ENCODE assay signal across 10 mouse cellular contexts in genomic region chr5:24018621-24019261, GRCm38 (mm10). TPM values are rescaled to one million over a fixed set of nuclear protein-coding genes. Genes with fewer than 3 reads are reported as not detected.
DNase-seq lines count a peak whose midpoint lies in the region; ATAC-seq lines count a peak whose summit lies in the region.
"Had no signal": no experiment of that assay in that cellular context is flagged by ENCODE, and none has a peak within 500 bp of the region (broad histone marks: within the 10 kb centered on the region; RNA-seq: fewer than 3 reads in every experiment).

No protein-coding gene starts in this region.

- peak; percentile 61 for ATAC-seq in forebrain, embryonic 11.5 days (replicated peaks; ENCODE audit: low FRiP score)
- peak; percentile 63 for ATAC-seq in forebrain, embryonic 16.5 days
- ATAC-seq in neural tube, embryonic 13.5 days (ENCODE audit: low read depth), result peak; percentile 72

- H3K27me3 ChIP-seq in forebrain, embryonic 11.5 days (ENCODE audit: control insufficient read depth, insufficient read depth, low read length), result no peaks in the 10 kb centered on the region
- no peaks in the 10 kb centered on the region for H3K27me3 ChIP-seq in forebrain, embryonic 16.5 days (replicated peaks; ENCODE audit: control insufficient read depth, insufficient read depth, low read length)
- H3K27me3 ChIP-seq in neural tube, embryonic 13.5 days, result no peaks in the 10 kb centered on the region
- H3K27me3 ChIP-seq: kidney, embryonic 15.5 days; liver, embryonic 15.5 days had no signal

- no peak overlapping the region for H3K4me3 ChIP-seq in forebrain, embryonic 11.5 days (ENCODE audit: low read depth, low read length)
- no peak overlapping the region for H3K4me3 ChIP-seq in forebrain, embryonic 16.5 days (replicated peaks; ENCODE audit: low read length)
- no peak overlapping the region for H3K4me3 ChIP-seq in neural tube, embryonic 13.5 days
- H3K4me3 ChIP-seq: kidney, embryonic 15.5 days; liver, embryonic 15.5 days had no signal

- H3K4me2 ChIP-seq in forebrain, embryonic 11.5 days (ENCODE audit: low read depth, low read length, severe bottlenecking), result no peak overlapping the region
- peak overlapping the region; percentile 21 for H3K4me2 ChIP-seq in forebrain, embryonic 16.5 days (ENCODE audit: low read length)
- H3K4me2 ChIP-seq in neural tube, embryonic 13.5 days, result no peak overlapping the region
- H3K4me2 ChIP-seq: kidney, embryonic 15.5 days; liver, embryonic 15.5 days had no signal

- H3K36me3 ChIP-seq in forebrain, embryonic 11.5 days (ENCODE audit: control insufficient read depth, insufficient read depth, low read length), result no peaks in the 10 kb centered on the region
- no peaks in the 10 kb centered on the region for H3K36me3 ChIP-seq in forebrain, embryonic 16.5 days (ENCODE audit: control insufficient read depth, insufficient read depth)
- no peaks in the 10 kb centered on the region for H3K36me3 ChIP-seq in neural tube, embryonic 13.5 days
- H3K36me3 ChIP-seq: kidney, embryonic 15.5 days had no signal

- H3K4me1 ChIP-seq in forebrain, embryonic 11.5 days (replicated peaks; ENCODE audit: control insufficient read depth, insufficient read depth, low read length), result peaks cover 8% of the 10 kb centered on the region
- peaks cover 28% of the 10 kb centered on the region for H3K4me1 ChIP-seq in forebrain, embryonic 16.5 days (replicated peaks; ENCODE audit: control insufficient read depth, insufficient read depth, low read length)
- peaks cover 40% of the 10 kb centered on the region for H3K4me1 ChIP-seq in neural tube, embryonic 13.5 days (replicated peaks)
- H3K4me1 ChIP-seq: kidney, embryonic 15.5 days had no signal

- H3K9ac ChIP-seq in forebrain, embryonic 11.5 days (ENCODE audit: low read length), result no peak overlapping the region
- H3K9ac ChIP-seq in forebrain, embryonic 16.5 days (replicated peaks; ENCODE audit: low read depth, low read length), result peak overlapping the region; percentile 7; the same call in 1 of the 2 replicates
- 0 out of 2 replicates have a peak overlapping the region, but pooled peaks have one; percentile 46 for H3K9ac ChIP-seq in neural tube, embryonic 13.5 days
- H3K9ac ChIP-seq: kidney, embryonic 15.5 days; liver, embryonic 15.5 days had no signal

- peak overlapping the region; percentile 65 for H3K27ac ChIP-seq in forebrain, embryonic 11.5 days (ENCODE audit: low read depth, low read length)
- H3K27ac ChIP-seq in forebrain, embryonic 16.5 days (ENCODE audit: low read length), result peak overlapping the region; percentile 88
- peak overlapping the region; percentile 90 for H3K27ac ChIP-seq in neural tube, embryonic 13.5 days (replicated peaks)
- H3K27ac ChIP-seq: kidney, embryonic 15.5 days; liver, embryonic 15.5 days had no signal

- DNase-seq in forebrain, embryonic 11.5 days (ENCODE audit: low spot score), result no peak
- DNase-seq in layer of hippocampus, postnatal 10 days (ENCODE audit: low spot score in 2 of 2), result peak; percentile 26 to 31
- DNase-seq in urinary bladder, adult 18-20 months (ENCODE audit: low spot score in 2 of 2), result no peak
- no peak for DNase-seq in ovary, postnatal 36 days (ENCODE audit: low spot score)
- no peak for DNase-seq in urinary bladder, postnatal 4 days (ENCODE audit: low spot score in 2 of 2)
- DNase-seq: heart, postnatal 36 days had no signal

- WGBS in forebrain, embryonic 11.5 days, result 62% methylated on average over 7 of the region's 7 CpGs
- 11% methylated on average over 7 of the region's 7 CpGs for WGBS in forebrain, embryonic 16.5 days
- WGBS in neural tube, embryonic 13.5 days, result 24% methylated on average over 7 of the region's 7 CpGs

- H3K9me3 ChIP-seq in forebrain, embryonic 11.5 days (ENCODE audit: control insufficient read depth, low read length), result no peaks in the 10 kb centered on the region
- H3K9me3 ChIP-seq in forebrain, embryonic 16.5 days (ENCODE audit: control insufficient read depth, low read length), result no peaks in the 10 kb centered on the region
- no peaks in the 10 kb centered on the region for H3K9me3 ChIP-seq in neural tube, embryonic 13.5 days
- H3K9me3 ChIP-seq: kidney, embryonic 15.5 days; liver, embryonic 15.5 days had no signal

RNA-seq across cellular contexts. Expression of gene Fam126a, which starts 11.7 kb away (rescaled TPM):
- 44.8 and 48.0 TPM in 2 replicates for polyA plus RNA-seq in forebrain, embryonic 11.5 days (2014; fragmentation: Nextera tagmentation; extraction: Ambion mirVana)
- polyA plus RNA-seq in forebrain, embryonic 16.5 days (2015; fragmentation: Nextera tagmentation; extraction: Ambion mirVana), result 49.9 and 60.2 TPM in 2 replicates
- 10 to 100 TPM; 38.9 to 40.4 TPM for total RNA-seq in layer of hippocampus, postnatal 10 days (2021)
- polyA plus RNA-seq in neural tube, embryonic 13.5 days (2015; fragmentation: Nextera tagmentation; extraction: Ambion mirVana), result 28.4 and 30.5 TPM in 2 replicates

Comparison
In these comparisons a context has a peak if more than half of its experiments do, and no peak if none do; other contexts are left out.
1. DNase-seq: peak in layer of hippocampus, postnatal 10 days (2 of 2); none in forebrain, embryonic 11.5 days (single experiment), urinary bladder, adult 18-20 months (0 of 2), ovary, postnatal 36 days (single experiment) and urinary bladder, postnatal 4 days (0 of 2).
2. Peak in every context shown above with its lines, with median percentiles within 50 percentile points of each other: ATAC-seq and H3K27ac ChIP-seq.